Mouse (Mus musculus): ENCODE data around the gene Cntn4. TPM values are rescaled to one million over a fixed set of nuclear protein-coding genes. Genes with fewer than 3 reads are reported as not detected.

Cntn4 gene
- total RNA-seq, 2 experiments from 2014 or later = 2.5 to 4.9 TPM

DNA sequence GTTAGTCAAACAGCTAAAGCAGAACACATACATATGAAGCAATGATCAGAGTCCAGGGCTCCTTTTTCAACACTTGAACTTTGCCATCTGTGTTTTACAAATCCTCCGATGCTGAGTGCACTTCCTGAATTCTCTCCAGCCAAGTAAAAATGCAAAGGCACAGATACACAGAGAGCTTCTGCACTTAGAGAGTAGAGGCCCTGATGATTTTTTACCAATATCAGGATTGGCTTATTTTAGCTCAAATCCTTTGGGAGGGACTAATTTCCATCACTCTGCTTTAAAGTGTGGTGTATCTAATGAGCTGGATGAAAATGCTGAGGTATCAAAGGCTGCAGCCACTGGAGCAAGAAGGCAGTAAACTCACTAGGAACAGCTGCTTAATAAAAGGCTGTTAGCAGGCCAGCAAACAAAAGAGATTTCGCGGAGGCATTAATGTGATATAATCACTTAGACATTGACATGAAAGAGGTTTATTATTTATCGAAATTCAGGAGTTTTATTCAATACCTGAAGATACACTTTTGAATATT lies 400.7 kb downstream of the Cntn4 start:
- DNase-seq = no peak

- DNase-seq = no peak
Observed at GRCm38 (mm10) chr6:106078629-106079028, 401.2 kb downstream of the Cntn4 start.

DNA sequence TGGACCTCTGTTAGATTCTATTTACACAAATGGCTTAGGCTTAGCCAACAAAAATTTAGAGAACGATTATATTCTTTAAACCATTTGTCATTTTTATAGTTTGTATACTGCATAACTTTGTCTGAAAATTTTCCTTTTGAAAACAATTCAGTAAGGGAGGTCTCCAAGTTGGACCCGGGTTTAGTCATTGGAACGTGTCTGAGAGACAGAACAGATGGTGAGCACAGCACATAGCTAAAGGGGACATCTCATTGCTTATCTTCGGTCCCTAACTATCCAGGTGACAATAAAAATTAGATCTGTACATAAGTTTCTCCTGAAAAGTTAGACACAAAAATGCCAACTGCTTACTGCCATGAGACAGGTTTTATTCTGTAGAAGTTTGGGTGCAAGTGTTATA lies 420.4 kb downstream of the Cntn4 start:
- no peak for DNase-seq

- DNase-seq = peak; percentile 57
Observed at GRCm38 (mm10) chr6:106118523-106119081, 441.1 kb downstream of the Cntn4 start.

DNA sequence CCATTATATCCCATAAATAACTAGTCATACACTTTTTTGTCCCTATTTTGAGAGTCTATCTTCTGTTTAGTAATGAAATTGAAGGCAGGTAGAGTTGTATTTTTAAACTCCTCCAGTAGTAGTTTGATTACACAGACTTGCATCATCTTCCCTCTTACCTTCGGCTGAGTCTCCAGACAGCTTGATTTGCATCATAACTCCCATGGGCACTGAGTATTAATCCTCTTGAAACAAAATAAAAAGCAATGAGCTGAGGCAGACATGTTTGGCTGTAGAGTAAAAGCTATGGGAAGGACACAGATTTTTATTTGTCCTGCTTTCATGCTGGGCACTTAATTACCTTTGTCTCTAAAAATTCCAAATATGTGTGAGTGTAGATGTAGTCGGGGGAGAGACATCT lies 476.1 kb downstream of the Cntn4 start:
- DNase-seq = no peak

DNA sequence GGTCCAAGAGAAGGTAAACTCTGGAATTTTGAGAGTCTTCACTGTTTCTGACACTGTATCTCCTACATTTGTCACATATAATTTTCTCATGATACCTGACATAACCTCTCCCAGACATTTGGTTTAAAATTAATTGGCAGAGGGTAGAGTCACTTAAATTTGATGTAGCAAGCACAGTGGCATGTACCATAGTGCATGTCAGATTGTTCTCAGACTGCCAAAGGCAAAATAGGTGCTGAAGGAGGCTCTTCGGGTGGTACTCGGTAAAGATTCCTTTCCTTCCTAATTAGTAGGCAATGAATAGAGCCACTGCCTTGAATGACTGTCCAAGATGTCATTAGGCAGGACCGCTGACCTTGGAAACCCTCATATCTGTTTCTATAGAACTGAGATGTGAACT lies 477.9 kb downstream of the Cntn4 start:
- no peak for DNase-seq

GRCm38 (mm10) chr6:106177546-106177945 lies 500.1 kb downstream of the Cntn4 start:
- no peak for DNase-seq

DNA sequence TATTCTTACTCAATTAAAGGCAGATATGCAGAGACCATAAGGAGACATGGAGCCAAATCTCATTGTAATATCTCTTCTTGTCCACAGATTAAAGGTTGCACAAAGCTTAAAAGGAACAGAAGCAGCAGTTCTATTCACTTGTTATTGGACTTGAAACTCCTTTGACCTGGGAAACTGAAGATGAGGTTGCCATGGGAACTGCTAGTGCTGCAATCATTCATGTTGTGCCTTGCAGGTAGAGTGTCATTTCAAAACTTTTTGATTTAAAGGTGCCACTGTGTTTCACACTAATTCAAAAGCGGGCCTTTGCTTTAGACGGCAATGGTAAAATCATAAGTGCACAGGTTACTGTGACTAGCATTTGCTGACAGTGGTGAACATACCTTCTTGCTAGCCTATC lies 504.1 kb downstream of the Cntn4 start:
- DNase-seq = no peak

DNA sequence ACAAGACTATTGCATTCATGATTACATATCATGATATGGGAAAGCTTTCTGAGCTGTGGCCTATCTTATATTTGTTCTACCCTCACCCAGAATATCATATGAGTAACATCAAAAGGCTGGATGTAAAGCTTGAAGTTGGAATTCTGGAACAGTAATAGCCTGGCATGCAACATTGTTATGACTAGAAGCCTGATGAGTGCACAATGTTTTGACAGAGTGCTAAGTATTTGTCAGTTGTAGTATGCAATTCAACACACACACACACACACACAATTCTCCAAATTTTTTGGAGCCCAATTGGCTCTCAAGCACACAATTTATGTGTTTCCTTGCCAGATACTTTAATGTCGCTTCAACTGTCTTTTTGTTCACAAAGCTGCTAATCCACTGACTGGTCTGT lies 523.5 kb downstream of the Cntn4 start:
- DNase-seq = no peak

GRCm38 (mm10) chr6:106207401-106207800 lies 529.9 kb downstream of the Cntn4 start:
- peak; percentile 41 for DNase-seq

DNA sequence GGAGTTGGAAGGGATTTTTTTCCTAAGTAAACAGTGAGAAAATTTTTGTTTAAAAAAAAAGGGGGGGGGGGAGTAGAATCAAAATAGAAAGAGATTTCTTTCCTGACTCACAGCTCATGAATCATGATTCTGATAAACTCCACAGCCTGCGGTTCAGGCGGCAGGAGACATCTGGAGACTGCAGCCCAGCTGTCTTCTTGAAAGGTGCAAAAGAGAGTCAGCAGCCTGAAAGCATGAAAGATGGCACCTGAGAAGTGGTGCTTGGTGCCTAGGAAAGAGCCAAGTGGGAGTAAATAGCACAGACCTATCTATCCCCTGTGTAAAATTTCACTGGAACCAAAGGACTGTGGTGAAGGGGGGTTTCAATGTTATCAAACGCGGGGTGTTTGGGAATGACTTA lies 535.6 kb downstream of the Cntn4 start:
- DNase-seq = no peak

DNA sequence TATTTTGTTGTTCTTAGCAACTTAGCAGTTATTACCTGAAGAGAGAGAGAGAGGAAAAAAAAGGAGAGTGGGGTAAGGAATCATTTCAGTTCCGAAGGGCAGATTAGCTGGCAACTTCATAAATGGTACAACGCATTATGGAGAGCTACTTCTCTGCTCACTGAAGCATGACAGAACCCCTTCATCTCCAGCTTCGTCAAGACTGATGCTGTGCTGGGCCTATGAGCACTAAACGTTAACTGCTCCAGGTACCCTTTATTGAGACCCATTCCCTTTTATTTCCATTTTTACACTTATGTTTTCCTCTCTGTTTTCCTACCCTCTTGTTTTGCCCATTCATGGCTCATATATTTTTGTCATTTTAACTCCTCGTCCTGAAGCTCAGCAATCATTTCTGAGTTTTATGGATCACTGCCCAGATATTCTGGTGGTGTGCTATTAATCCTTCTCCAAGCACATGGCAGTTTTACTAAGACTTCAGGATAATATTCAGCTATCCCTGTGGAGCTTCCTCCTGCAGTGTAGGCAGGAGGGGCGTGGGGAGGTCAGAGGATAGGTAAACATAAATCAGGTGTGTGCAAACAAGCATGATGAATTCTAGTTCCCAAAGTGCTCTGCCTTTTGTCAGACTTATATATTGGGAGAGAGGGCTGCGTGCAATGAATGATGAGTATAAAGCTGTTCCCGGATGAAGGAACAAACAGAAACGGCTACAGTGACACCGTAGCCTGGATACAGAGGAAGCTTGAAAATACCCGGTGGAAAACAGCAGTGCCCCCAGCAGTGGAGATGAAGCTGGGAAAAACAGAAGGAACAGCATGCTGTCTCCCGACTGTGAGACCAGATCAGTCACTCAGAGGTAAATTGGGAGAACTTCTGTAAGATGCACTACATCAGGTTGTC lies 559.8 kb downstream of the Cntn4 start:
- DNase-seq = no peak

- no peak for DNase-seq
Observed at GRCm38 (mm10) chr6:106241553-106241952, 564.1 kb downstream of the Cntn4 start.

- no peak for DNase-seq
Observed at GRCm38 (mm10) chr6:106263396-106263795, 585.9 kb downstream of the Cntn4 start.

GRCm38 (mm10) chr6:106265487-106265886 lies 588.0 kb downstream of the Cntn4 start:
- DNase-seq = no peak

DNA sequence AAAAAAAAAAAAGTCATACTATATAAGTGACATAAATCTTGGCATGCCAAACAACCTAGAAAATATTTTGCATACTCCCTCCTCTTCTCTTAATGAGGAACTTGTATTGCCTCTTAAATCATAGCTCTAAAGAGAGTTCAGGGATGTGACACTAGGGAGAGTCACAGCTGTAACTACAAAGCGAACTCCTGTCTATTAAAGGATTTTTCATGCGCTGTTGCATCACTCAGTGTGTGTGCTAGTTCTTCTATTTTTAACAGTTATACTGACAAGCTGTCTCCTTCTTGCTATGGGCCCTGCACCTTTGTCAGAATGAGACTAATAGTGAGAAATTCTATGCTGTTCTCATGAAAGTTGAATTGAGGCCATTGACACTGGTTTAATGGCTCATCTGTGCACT lies 588.8 kb downstream of the Cntn4 start:
- no peak for DNase-seq

DNA sequence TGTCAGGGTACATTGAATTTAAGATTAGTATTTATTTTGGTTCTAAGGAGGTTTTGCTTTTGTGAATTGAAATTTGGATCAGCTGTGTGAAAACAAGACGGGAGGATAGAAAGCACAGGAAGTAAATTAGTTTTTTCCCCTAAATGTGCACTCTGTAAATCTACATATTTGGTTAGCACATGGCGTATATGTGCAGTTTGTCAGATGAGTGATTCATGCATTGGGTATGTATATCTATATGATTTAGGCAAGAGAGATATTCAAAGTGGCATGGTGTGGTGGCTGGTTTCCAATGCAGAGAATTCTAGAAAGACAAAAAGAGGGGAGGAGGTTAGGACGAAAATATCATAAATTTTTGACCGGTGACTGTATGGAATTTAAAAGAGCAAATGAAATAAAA lies 591.3 kb downstream of the Cntn4 start:
- no peak for DNase-seq

DNA sequence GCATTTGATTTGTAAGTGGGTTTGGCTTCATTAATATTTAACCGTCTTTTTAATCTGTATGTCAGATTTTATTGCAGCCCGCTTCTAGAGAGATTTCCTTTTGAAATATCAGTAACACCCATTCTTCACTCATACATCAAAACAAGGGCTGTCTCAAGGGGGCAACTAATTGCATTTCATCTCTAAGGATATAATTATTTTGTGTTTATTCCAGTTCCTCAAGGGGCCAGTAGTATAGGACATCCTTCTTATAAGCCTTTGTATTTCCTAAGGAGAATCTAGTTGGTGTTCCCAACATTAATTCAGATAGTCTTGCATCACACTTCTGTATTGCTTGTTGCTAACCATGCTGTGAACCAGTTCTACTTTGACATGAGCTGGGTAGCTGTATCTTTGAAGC lies 599.7 kb downstream of the Cntn4 start:
- DNase-seq = no peak

- no peak for DNase-seq
Observed at GRCm38 (mm10) chr6:106281621-106282020, 604.2 kb downstream of the Cntn4 start.

DNA sequence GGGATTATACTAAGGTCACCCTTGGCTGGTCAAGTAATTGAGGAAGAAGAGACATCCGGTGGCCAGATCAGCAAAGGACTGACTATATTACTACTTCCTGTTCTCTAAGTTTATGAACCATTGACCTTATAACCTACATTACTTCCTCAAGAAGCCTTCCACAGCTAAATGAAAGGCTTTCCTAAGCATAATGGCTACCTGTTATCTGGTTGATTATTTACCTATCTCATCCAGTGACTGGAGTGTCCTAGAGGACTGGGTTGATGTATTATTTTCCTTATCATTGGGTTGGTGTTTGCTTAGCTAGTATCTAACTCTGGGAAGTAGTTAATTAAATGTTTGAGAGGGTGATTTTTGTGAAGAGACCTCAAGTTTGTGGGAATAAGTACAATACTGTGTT lies 606.4 kb downstream of the Cntn4 start:
- no peak for DNase-seq

DNA sequence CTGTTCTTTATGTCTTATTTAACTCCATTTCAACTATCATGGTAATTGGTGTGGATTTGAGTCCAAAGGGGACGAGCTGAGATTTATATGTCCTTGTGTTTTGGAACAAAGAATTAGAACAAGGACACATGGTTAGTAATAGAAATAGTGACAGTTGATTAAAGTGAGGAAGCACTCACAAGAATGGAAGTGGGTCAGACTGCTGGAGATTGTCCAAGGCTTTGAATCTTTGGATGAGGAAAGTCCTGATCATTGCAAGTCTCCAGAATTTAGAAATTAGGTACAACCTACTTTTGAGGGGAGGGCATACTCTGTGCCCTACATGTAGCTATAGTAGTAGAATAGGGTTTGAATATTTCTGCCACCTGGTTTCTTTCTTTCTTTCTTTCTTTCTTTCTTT lies 622.0 kb downstream of the Cntn4 start:
- peak; percentile 51 for DNase-seq

DNA sequence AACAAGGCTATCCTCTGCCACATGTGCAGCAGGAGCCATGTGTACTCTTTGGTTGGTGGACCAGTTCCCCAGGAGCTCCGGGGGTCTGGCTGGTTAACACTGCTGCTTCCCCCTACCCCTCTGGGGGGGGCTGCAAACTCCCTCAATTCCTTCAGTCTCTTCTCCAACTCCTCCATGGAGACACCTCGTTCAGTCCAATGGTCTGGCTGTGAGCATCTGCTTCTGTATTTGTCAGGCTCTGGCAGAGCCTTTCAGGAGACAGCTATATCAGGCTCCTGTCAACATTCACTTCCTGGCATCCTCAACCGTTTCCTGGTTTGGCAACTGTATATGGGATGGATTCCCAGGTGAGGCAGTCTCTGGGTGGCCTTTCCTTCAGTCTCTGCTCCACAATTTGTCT lies 622.7 kb downstream of the Cntn4 start:
- no peak for DNase-seq

GRCm38 (mm10) chr6:106302435-106302834 lies 625.0 kb downstream of the Cntn4 start:
- no peak for DNase-seq

- peak; percentile 16 for DNase-seq
Observed at GRCm38 (mm10) chr6:106328987-106329386, 651.5 kb downstream of the Cntn4 start.
